Mouse (Mus musculus) left cerebral cortex, postnatal 36 days (tissue): ENCODE results near the gene Xrra1. TPM values are rescaled to one million over a fixed set of nuclear protein-coding genes. Genes with fewer than 3 reads are reported as not detected.

Experiments used
- DNase-seq, 2 experiments: peaks; one replicate each; pipeline ENCODE4 v3.0.0; 2021 to 2022; ENCODE audit warnings: low spot score in 2 of 2, mixed read lengths in 1 of 2
- intact Hi-C: fragments of 180-260 bp; cut with DNase I; formaldehyde crosslinking; loops from one replicate; pipeline ENCODE4 v1.15.1; 2025
- total RNA-seq, 2 experiments: library from RNA; stranded (reverse); gene quantifications; 2 replicates each; pipeline ENCODE4 v1.2.3; 2021

Gene Xrra1
- total RNA-seq, 2 experiments from 2014 or later, result 1.1 to 1.6 TPM

- DNase-seq, result no peak
- intact Hi-C loops, result no loop called here
Observed at GRCm38 (mm10) chr7:99890168-99890755, 31.3 kb downstream of the Xrra1 start.

- no peak for DNase-seq
- intact Hi-C loops, result no loop called here
Observed at GRCm38 (mm10) chr7:99891471-99891870, 32.6 kb downstream of the Xrra1 start.

DNA sequence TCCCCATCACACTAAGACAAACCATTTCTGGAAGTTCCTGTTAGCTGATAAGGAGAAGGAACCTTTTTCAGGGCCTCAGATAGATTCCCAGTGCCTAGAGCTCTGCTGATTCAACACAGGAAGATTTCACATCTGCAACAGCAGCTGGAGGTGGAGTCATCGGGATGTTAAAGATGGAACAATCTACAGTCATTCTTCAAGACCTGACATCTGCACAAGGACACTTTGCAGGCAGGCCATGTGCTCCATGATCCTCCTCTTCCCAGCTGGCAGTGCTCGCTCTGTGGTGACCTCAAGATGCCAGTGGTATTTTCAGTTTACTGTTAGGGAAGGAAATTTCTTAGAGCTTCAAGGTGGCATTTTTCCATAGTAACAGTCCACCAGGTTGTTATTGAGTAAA, 33.4 kb downstream of the Xrra1 start:
- intact Hi-C loops, result no loop called here
- DNase-seq, result no peak

- no peak for DNase-seq
- intact Hi-C loops, result no loop called here
Observed at GRCm38 (mm10) chr7:99893967-99894366, 35.1 kb downstream of the Xrra1 start.

- intact Hi-C loops, result no loop called here
- no peak for DNase-seq
Observed at GRCm38 (mm10) chr7:99894478-99894877, 35.6 kb downstream of the Xrra1 start.

GRCm38 (mm10) chr7:99896905-99897304, 38.0 kb downstream of the Xrra1 start:
- intact Hi-C loops, result no loop called here
- no peak for DNase-seq

DNA sequence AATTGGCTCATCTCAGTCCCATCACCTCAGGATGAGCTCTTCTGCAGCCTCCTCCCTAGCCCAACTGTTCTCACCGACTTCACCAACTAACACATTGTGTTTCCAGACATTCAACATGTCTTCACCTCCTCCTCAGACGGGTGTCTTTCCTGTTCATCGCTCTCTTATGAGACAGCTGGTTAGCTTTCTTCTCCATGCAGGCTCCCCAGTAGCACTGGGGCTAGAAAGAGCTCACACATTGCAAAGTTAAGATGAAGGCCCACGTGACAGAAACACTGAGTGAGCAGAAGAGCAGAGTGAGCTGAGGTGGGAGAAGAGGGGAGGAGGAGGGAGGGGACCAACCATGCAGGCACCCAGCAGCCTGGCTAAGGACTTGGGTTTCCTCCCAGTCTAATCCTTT, 43.3 kb downstream of the Xrra1 start:
- intact Hi-C loops, result no loop called here
- peak; percentile 43 to 47 for DNase-seq

- intact Hi-C loops, result no loop called here
- no peak for DNase-seq
Observed at GRCm38 (mm10) chr7:99902918-99903665, 44.2 kb downstream of the Xrra1 start.

DNA sequence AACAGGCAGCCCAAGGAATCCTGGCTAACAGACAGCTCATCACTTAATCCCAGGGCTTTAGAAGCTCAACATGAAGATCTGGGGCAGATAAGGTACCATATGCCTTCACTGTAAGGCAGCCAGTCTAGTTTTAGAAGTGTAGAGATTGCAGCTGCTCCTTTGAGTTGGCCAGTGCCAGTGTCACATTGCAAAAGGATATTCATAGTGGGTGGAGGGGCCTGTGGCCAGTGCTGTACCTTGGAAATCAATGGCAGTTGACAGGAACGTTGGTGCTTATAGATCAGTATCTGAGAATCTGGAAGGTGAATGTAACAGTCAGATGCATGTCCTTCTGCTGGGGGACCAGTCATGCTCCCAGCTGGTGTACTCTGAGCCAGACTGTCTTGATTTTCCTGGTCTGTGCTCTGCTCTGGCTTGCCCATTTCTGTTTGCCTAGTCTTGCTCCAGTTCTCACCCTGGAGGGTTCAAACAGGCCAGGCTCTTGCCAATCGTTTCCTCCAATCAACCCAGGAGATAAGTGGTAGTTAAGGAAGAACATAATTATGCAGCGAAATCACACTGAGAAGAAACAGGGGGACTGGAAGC, 45.6 kb downstream of the Xrra1 start:
- intact Hi-C loops, result no loop called here
- DNase-seq, result no peak

DNA sequence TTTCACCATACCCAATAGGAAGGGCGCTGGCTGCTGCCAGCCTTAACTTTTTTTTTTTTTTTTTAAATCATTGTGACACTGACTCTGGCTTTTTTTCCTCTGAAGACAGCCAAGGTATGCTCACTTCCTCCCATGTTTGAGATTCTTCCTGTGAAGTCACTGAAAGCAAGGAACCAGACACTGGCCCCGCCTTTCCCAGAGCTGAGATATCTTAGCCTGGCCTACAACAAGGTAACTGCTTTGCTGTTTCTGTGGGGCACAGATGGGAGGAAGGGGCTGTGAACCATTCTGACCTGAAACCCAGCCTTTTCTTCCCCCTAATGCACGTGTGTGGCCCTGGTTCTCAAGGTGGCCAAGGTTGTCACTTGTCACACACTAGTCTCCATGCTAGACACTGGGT, 47.4 kb downstream of the Xrra1 start:
- no peak for DNase-seq
- intact Hi-C loops, result no loop called here

DNA sequence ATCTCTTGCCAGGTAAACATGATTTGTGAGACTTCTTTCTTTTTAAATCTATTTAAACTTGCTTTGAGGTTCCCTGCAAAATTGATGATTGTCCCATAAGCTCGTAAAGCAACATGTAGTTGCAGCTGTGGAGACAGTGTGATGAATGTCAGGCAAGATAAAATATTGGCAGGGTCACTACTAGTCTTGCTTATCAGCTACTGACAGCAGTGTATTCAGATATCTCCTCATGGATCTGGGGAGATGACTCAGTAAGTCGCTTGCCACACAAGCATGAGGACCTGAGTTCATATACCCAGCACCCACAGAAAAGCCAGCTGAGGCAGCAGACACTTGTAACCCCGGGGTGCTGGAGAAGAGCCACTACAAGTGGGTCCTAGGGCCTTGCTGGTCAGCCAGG, 48.5 kb downstream of the Xrra1 start:
- no peak for DNase-seq

DNA sequence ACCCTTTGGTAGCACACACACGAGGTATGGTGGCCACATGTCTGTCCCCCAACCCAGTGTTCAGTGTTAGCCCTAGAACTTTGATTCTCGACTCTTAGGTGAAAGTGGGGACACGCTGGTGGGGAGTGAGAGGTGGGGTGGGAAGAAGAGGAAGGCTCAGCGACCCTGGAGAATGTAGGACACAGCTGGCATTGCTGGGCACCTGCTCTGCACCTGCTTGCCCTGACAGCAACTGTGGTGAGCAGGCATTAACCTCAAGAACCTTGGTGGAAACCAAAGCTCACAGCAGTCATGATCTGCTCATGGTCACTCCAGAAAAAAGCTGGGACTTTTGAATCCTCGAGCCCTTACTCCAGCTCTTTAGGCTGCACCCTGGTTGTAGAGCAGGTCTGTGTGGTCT, 52.1 kb downstream of the Xrra1 start:
- DNase-seq, result no peak
- intact Hi-C loops, result no loop called here

More for the DNA sequence above, 48.5 kb downstream of the Xrra1 start:
- intact Hi-C loops, result no loop called here

GRCm38 (mm10) chr7:99914316-99914715, 55.4 kb downstream of the Xrra1 start:
- intact Hi-C loops, result no loop called here
- no peak for DNase-seq

- no peak for DNase-seq
- intact Hi-C loops, result no loop called here
Observed at GRCm38 (mm10) chr7:99915511-99915910, 56.6 kb downstream of the Xrra1 start.

DNA sequence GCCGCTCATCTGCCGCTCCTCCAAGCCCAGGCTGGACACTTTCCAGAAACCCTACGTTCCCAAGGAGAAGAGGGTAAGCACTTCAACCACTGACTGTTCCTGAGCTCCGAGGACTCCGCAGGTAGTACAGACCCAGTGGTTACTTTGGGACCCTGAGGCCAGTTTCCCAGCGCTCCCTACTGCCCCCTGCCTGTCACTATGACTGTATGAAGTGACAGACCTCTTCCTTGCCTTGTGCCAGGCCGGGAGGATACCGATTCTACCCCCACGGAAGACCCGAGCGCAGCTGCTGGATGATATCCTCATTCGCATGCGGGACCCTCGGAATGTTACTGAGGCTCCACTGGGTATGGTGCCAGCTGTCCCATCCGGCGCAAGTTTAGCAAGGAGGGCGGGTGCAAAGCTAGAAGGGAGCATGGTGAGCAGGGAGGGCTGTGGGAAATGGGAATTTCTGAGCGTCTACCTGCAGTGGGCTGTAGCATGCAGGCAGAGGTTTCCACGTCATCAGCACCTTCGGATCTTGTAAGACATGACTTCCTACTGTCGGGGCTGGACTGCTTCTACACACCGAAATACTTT, 57.9 kb downstream of the Xrra1 start:
- intact Hi-C loops, result no loop called here

DNA sequence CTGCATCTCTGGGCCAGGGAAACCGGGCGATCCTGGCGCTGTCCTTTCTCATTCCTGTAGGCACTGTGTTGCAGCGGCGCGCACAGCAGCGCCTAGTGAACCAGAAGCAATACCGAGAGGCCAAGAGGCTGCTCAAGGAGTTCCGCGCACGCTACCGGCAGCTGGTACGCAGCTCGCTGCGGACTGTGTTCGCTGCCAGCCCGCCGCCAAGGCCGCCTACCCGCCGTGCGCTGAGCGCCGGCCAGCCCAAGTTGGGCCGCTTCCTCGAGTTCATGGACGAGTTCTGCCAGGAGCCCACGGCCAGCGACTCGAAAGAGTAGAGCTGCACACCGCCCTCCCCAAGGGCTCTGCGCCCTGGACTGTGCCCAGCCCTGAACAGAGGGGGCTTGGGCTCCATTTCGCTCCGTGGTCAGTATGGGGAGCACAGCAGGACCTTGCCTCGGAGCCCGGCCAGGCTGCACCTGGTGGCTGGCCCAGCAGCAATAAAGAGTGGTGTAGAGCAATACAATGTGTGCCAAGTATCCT, 58.5 kb downstream of the Xrra1 start:
- peak; percentile 53 to 63 for DNase-seq
- intact Hi-C loops, result no loop called here

More for the DNA sequence above, 57.9 kb downstream of the Xrra1 start:
- peak; percentile 39 to 40 for DNase-seq

GRCm38 (mm10) chr7:99919164-99919563, 60.2 kb downstream of the Xrra1 start:
- intact Hi-C loops, result no loop called here
- peak; percentile 50 to 52 for DNase-seq

- no peak for DNase-seq
- intact Hi-C loops, result no loop called here
Observed at GRCm38 (mm10) chr7:99919971-99920370, 61.1 kb downstream of the Xrra1 start.

GRCm38 (mm10) chr7:99920416-99920815, 61.5 kb downstream of the Xrra1 start:
- no peak for DNase-seq
- intact Hi-C loops, result no loop called here

- DNase-seq, result peak; percentile 60 to 67
- intact Hi-C loops, result loop anchor here (5.0 kb wide), 1 partner anchor 55 kb away; the partner anchor contains the start of gene Rnf169
Observed at GRCm38 (mm10) chr7:99926916-99927714, 68.2 kb downstream of the Xrra1 start.
